Mouse (Mus musculus) kidney, postnatal 36 days (tissue): ENCODE measurements around the gene 1520401A03Rik.

Source experiments
- DNase-seq, 2 experiments: peaks; one replicate each; pipeline ENCODE4 v3.0.0; 2021 to 2022; ENCODE audit warnings: mixed read lengths in 2 of 2

1520401A03Rik gene

GRCm38 (mm10) chr17:23664556-23665021 lies 58.0 kb downstream of the 1520401A03Rik start:
- DNase-seq, result no peak

- peak in 1 of 2 experiments; percentile 75 for DNase-seq
Measured at GRCm38 (mm10) chr17:23661526-23661925, 61.1 kb downstream of the 1520401A03Rik start.

GRCm38 (mm10) chr17:23660876-23661200 lies 61.7 kb downstream of the 1520401A03Rik start:
- DNase-seq, result peak in 1 of 2 experiments; percentile 38

- DNase-seq, result peak; percentile 81 to 93
Measured at GRCm38 (mm10) chr17:23660117-23660875, 62.3 kb downstream of the 1520401A03Rik start, which contains the start of gene Bicdl2. Gene Bicdl2 (plus strand): TSS chr17:23660506.

GRCm38 (mm10) chr17:23658450-23658849 lies 64.1 kb downstream of the 1520401A03Rik start:
- DNase-seq, result no peak
